Mouse (Mus musculus) kidney, postnatal 25 days (tissue): ENCODE measurements around the gene Pde7b.

Source experiments
- DNase-seq, 2 experiments: peaks; one replicate each; pipeline ENCODE4 v3.0.0; 2021; ENCODE audit warnings: mixed read lengths in 2 of 2

Gene Pde7b

GRCm38 (mm10) chr10:20636381-20636780, 88.5 kb downstream of the Pde7b start:
- no peak for DNase-seq

- DNase-seq, result no peak
Observed at GRCm38 (mm10) chr10:20633085-20633415, 91.8 kb downstream of the Pde7b start.

- no peak for DNase-seq
Observed at GRCm38 (mm10) chr10:20632256-20633084, 92.4 kb downstream of the Pde7b start.

- DNase-seq, result no peak
Observed at GRCm38 (mm10) chr10:20630122-20630521, 94.8 kb downstream of the Pde7b start.

- no peak for DNase-seq
Observed at GRCm38 (mm10) chr10:20625702-20626375, 99.0 kb downstream of the Pde7b start.

- DNase-seq, result peak in 1 of 2 experiments; percentile 31
Observed at GRCm38 (mm10) chr10:20621661-20622454, 103.0 kb downstream of the Pde7b start.

- no peak for DNase-seq
Observed at GRCm38 (mm10) chr10:20606007-20606406, 118.9 kb downstream of the Pde7b start.

GRCm38 (mm10) chr10:20595107-20595810, 129.6 kb downstream of the Pde7b start:
- DNase-seq, result peak; percentile 21 to 49

- DNase-seq, result no peak
Observed at GRCm38 (mm10) chr10:20594015-20594414, 130.9 kb downstream of the Pde7b start.

GRCm38 (mm10) chr10:20590100-20590499, 134.8 kb downstream of the Pde7b start:
- DNase-seq, result no peak

GRCm38 (mm10) chr10:20585959-20586358, 138.9 kb downstream of the Pde7b start:
- no peak for DNase-seq

GRCm38 (mm10) chr10:20575002-20575401, 149.9 kb downstream of the Pde7b start:
- no peak for DNase-seq

- no peak for DNase-seq
Observed at GRCm38 (mm10) chr10:20574414-20574813, 150.5 kb downstream of the Pde7b start.

- DNase-seq, result no peak
Observed at GRCm38 (mm10) chr10:20571521-20571920, 153.4 kb downstream of the Pde7b start.

- peak; percentile 44 to 45 for DNase-seq
Observed at GRCm38 (mm10) chr10:20568630-20569029, 156.2 kb downstream of the Pde7b start.

- no peak for DNase-seq
Observed at GRCm38 (mm10) chr10:20567684-20568236, 157.1 kb downstream of the Pde7b start.

GRCm38 (mm10) chr10:20556477-20556876, 168.4 kb downstream of the Pde7b start:
- DNase-seq, result no peak

GRCm38 (mm10) chr10:20551341-20551740, 173.5 kb downstream of the Pde7b start:
- no peak for DNase-seq

- DNase-seq, result peak; percentile 37 to 62
Observed at GRCm38 (mm10) chr10:20550771-20551170, 174.1 kb downstream of the Pde7b start.

GRCm38 (mm10) chr10:20550161-20550560, 174.7 kb downstream of the Pde7b start:
- no peak for DNase-seq

- DNase-seq, result peak; percentile 57 to 73
Observed at GRCm38 (mm10) chr10:20548833-20549710, 175.8 kb downstream of the Pde7b start.
